Mouse (Mus musculus) c-Kit-positive CD71-positive TER-119-negative erythroid progenitor cells, embryonic 14.5 days (primary cell): Measurements from ENCODE around the gene Otub1.

ENCODE experiments used
- DNase-seq: peaks from one replicate; pipeline ENCODE4 v3.0.0-alpha.2; 2013; ENCODE audit warnings: low read depth

Gene Otub1

DNA sequence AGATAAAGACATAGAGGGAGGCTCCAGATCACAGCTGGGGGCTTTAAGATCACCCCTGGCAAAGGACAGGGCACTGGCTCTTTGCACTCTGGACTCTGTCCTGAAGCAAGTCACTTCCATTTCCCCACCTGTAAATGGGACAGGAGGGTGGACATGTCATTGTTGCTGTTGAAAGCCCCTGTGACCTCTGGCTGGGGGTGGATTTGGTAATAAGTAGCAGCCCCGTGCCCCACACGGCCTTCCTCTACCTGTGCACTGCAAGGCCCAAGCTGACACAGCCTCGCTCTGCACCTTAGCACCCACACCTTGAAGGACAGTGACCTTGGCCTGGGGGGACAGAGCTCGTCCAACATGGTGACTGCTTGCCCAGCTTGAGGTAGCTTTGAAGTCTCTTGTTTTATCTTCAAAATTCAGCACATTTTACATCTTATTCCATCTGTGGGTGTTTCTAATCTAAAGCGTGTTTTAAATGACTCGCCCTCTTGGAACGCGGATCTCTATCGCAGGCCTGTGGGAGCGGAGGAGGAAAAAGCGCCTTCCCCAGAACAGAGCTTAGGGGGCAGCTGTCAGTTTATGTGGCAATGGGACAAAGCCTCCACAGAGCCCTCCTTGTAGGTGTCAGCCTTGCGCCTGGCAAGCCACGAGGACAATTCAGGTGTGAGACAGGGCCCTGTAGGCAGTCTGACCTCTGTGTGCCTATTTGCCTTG lies 28.2 kb downstream of the Otub1 start:
- no peak for DNase-seq

GRCm38 (mm10) chr19:7176041-7176696 lies 29.9 kb downstream of the Otub1 start:
- DNase-seq: no peak

DNA sequence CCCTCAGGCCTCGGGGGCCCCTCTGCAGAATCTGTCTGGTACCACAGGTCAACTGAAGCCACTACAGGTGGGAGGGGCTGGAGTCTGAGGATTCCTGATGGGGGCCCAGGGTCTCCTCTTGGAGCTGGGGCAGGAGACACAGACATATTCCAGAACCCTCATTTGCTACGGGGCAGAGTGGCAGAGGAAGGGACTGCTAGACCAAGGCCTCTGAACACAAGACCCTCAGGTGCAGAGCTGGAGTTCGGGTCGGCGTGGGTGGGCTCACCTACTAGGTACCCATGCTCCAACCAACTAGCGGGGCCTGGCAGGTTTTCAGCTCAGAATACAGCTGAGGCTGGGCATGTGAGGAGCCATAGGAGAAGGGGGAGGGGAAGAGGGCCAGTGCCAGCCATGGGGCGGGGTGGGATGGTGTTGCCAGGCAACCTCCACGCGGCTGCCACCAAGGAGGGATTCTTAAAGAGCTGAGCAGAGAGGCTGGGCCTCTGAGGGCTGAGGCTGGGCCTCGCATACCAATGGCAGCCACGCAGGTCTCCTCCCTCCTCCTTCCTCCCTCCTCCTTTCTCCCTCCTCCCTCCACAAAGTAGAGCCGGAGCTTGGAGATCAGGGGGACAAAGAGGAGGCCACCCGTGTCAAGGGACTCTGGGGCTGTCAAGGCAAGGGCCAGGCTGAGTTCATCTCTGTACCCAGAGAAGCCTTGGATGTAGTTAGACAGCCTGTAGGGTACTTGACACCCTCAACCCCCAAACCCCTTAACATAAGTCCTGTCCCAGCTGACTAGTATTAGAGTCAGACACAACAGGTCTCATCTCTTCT lies 33.9 kb downstream of the Otub1 start:
- DNase-seq: no peak

GRCm38 (mm10) chr19:7171447-7171846 lies 34.7 kb downstream of the Otub1 start:
- DNase-seq: no peak

DNA sequence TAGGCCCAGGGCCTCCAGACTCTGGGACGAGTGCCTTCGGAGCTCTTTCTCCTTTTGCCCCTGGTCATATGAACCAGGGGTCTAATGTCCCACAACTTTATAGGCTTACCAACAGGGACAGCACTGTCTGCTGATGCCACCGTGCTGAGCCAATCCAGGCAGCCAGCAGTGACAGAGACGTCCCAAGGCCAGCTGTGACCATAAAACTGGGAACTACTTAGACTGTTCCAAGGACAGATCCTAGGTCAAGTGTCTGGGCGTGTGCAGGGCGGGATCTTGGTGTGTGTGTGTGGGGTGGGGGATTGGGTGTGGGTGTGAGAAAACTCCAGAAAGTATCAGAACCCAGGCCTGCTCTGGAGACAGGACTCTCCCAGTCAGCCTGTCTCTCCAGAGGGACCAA lies 35.2 kb downstream of the Otub1 start:
- DNase-seq: no peak

GRCm38 (mm10) chr19:7168423-7168822 lies 37.7 kb downstream of the Otub1 start:
- no peak for DNase-seq

DNA sequence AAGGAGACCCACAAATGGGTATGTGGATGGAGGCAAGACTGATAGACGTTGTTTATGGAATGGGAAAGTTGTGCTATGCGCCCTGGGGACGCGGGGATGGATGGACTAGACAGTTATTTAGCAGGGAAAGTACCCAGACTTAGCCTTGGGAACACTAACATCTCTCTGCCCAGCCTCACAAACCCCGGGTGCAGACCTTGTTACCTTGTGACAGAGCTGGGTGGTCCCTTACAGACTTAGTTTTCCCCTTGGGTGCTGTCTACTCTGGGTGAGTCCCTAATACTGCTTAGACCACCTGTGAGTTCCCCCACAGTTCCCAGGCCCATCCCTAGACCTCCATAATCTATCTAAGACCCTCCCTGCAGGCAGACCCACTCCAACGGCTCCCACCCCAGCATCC lies 39.3 kb downstream of the Otub1 start:
- no peak for DNase-seq

DNA sequence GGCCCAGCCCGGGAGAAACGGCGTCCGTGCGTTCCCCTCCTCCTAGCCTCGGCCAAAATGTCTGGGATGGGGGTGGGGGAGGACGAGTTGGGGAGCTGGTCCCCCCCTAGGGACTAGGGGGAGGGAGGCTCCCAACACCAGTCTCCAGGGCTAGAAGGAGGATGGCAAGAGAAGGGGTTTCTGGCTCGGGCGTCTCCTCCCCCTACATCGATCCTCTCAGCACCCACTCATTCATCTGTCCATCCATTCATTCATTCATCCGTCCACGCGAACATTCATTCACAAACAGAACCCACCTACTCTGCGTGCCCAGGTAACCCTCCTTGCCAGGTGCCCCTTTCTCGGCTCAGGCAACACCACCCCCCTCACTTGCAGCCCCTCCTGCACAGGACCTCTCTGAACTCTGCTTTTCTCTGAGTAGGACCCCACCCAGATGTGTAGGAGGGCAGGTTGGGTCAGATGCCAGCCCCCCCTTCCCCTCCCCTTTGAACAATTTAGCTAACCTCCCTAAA lies 39.9 kb downstream of the Otub1 start:
- DNase-seq: no peak

GRCm38 (mm10) chr19:7165509-7166199 lies 40.5 kb downstream of the Otub1 start:
- DNase-seq: no peak

DNA sequence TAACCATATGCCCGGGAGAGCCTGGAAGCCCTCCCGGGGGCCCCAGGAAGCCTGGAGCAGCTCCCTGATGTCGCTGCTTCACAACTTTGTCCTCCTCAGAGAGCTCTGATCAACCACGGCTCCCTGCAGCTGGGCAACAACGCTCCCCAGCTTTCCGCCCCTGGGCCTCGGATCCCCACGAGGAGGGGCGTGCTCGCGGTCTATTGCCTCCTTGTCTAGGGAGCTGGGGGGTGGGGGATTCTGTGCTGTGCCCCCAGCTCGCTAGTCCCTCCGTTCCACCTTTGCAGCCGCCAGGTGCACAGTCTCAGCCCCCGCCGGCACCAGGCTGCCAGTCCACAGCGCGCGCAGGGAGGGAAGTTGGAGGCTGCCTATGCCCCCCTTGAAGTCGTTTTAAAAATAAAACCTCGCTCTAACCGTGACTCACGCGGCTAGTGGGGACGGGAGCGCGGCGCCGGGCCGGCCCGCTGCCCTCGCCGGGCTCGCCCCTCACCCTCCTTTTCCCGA lies 41.2 kb downstream of the Otub1 start:
- DNase-seq: no peak

- DNase-seq: no peak
Measured at GRCm38 (mm10) chr19:7164238-7164637, 41.9 kb downstream of the Otub1 start.

DNA sequence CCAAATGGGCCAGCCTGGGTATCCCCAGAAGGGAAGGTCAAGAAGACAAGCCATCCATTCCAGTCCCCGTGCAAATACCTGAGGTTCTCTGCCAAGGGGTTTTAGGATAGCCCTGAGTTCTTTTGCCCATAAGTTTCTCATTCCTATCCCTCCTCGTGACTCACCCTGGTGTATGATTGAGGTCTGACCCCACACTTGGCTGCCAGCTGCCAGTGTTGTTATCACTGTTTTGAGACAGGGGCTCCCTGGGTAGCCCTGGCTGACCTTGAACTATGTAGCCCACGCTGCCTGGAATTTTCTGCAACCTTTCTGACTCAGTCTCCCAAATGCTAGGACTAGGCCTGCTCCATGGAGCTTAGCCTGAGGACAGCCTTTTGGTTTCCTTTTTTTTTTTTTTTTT lies 45.1 kb downstream of the Otub1 start:
- no peak for DNase-seq

DNA sequence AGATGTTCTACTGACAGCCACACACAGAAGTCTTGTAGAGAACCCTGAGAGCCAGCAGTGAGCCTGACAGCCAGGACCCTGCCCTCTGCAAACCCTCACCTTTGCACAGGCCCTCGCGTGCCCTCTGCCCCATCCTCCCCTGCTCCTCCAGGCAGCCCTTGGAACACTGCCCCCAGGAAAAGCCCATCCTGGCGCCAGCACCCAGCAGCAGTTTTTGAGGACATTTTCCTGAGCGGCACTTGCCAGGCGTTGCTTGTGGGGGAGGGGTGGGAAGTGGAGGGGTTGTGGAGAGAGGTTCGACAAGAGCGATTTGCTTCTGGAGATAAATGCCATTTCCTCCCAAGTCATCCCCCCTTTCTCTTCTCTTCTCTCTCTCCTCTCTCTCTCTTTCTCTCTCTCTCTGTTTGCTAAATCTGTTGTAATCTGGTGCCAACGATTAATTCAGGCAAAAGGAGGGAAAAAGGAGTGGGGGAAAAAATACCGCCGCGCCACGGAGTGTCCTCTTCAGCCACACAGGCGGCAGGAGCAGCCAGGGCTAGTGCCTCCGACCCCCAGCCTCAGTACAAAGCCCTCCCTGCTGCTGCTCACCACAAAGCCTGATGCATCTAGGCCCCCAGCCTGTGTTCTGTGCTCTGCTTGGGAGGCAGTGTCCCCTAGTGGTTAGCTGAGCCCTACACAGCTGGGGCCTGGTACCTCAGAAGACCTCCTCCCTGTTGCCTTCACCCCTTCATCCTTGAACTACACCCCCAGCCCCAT lies 45.8 kb downstream of the Otub1 start:
- no peak for DNase-seq

GRCm38 (mm10) chr19:7157734-7158133 lies 48.4 kb downstream of the Otub1 start:
- DNase-seq: no peak

DNA sequence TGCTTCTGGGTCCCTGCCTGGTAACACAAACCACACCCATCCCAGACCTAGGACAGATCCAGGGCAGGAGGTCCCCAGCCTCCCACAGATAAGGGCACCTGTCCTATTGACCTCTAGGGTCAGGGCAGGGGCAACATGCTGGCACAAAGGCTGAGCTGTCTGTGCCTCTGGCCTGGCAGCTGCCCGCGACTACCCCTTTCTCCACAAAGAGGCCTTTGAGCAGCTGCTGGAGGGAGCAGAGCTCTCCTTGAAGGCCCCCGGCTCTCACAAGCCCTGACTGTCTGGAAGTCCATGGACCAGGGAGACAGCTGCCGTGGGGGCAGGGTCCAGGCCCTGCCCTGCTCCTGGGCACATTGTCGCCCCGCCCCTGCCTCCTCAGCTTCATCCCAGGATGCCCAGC lies 50.9 kb downstream of the Otub1 start:
- DNase-seq: no peak

DNA sequence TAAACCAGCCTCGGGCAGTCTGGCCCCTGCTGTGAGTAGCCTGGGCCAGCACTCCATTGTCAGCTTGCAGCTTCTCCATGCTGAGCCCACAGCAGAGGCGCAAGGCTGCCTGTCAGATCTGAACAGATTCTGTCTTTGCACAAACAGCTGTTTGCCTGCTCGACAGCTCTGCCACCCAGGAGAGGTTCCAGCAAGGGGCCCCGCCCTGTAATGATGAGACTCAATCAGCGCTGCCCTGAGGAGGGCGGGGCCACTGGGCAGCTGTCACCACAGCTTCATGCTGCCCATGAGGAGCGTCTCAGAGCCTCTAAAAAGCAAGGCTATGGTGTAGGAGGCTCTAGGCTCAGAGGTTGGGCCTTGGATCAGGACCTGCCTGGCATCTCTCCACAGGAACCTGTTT lies 52.9 kb downstream of the Otub1 start:
- DNase-seq: peak; percentile 23

DNA sequence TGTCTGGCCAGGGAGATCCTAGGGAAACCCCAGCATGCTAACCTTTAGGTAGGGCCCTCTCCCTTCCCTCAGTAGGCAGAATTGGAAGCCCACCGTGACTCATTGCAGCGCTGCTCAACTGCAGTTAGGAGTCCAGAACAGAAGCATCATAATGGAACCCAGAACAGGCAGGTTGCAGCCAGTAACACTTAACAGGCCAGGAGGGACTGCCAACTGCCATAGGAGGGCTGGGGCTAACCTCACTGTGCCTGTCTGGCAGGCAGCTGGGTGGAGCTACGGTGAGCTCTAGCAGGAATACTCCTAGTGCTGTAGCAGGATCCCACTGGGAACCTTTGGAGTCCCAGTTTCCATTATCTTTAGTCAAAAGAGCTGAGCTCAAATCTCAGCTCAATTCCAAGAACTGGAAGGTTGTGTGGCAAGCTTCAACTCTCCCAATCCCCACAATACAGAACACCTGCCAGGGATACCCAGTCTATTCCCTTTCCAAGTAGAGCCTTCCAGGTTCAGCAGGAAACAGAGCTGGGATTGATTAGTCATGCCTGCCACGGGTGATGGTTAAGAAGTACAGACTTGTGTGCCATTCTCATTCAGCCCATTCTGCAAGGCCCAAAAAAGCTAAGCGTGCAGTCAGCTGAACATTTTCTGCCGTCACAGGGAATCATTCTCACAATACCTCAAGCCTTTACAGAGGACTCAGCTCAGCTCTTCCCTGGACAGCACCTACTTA lies 54.0 kb downstream of the Otub1 start:
- no peak for DNase-seq

DNA sequence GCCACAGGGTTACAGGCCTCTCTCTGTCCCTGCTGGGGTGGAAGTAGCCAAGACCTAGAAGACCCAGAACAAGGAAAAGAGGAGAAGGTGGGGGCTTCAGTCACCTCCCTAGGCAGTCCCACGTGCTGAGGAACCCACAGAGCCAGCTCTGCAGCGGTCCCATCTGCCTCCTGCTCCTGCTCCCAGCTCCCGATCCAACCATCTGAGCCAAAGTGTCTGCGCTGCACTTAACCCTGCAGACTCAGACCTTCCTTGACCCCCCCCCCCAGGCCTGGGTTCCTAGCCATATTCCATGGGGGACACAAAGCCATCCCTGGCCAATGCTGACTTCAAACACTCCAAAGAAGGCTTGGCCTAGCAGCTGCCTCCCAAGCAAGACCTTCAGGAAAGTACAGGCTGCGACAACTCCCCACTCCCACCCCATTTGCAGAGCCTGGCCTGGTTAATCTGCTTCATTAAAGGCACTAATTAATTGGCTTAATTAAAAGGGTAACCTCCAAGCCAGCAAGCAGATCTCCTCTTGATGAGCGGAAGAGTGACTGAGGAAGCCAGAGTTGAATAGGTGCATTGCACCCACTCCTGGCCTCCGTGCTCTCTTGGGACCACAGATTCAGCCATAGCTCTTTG lies 54.7 kb downstream of the Otub1 start:
- no peak for DNase-seq

GRCm38 (mm10) chr19:7149158-7149685 lies 56.9 kb downstream of the Otub1 start:
- DNase-seq: no peak

- no peak for DNase-seq
Measured at GRCm38 (mm10) chr19:7148541-7149085, 57.5 kb downstream of the Otub1 start.
